Mouse (Mus musculus): ENCODE data around the gene Chpf2.

The Chpf2 gene

DNA sequence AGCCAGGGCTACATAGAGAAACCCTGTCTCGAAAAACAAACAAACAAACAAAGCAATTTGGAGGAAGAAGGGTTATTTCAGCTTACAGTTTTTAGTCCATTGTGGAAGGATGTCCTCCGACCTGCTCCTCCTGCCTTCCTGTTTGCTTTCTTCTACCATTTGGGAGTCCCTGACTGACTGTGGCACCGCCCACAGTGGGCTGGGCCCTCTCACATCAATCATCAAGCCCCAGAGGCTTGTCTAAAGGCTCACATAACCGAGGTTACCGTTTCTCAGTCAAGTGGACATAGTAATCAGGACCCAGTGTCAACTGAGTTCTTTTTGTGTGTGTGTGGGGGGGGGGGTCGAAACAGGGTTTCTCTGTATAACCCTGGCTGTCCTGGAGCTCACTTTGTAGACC lies 51.6 kb downstream of the Chpf2 start:
- in situ Hi-C loops (cut with MboI; ENCODE audit: low sequenced_read_pairs): no loop called here

DNA sequence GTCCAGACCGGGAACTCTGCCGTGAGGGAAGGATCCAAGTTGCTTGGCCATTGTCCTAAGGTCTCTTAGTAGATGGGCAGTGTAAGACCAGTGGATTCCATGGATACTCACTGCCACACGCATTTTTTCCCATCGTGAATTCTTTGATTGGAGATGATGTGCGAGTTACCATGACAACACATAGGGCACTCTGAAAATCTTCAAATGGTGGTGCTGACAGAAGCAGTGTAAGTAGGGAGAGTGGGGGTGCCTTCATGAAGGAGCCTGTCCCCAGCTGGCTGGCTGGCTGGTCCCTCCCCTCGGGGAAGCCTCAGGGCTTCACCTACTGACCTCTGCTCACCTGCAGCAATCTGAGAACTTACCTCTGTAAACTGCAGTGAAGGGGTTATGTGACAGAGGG lies 52.5 kb downstream of the Chpf2 start:
- in situ Hi-C loops (cut with MboI; ENCODE audit: low sequenced_read_pairs): no loop called here

All from CH12F3 (cell line).